Mouse (Mus musculus) bone marrow, adult 2 months (tissue): Measurements from ENCODE around the gene Ankrd63.

Experiments
- CTCF ChIP-seq: fragments of 200-500 bp; IDR thresholded peaks from 2 replicates; pipeline ENCODE4 v1.5.1; 2011; ENCODE audit warnings: low read length, control low read depth; ENCODE audit not compliant: control insufficient read depth, insufficient read depth
- POLR2A ChIP-seq: fragments of 200-500 bp; IDR thresholded peaks from 2 replicates; pipeline ENCODE4 v1.6.1; 2011; ENCODE audit warnings: low read depth, mild to moderate bottlenecking, control low read depth, low read length, borderline replicate concordance; ENCODE audit not compliant: control insufficient read depth

DNA sequence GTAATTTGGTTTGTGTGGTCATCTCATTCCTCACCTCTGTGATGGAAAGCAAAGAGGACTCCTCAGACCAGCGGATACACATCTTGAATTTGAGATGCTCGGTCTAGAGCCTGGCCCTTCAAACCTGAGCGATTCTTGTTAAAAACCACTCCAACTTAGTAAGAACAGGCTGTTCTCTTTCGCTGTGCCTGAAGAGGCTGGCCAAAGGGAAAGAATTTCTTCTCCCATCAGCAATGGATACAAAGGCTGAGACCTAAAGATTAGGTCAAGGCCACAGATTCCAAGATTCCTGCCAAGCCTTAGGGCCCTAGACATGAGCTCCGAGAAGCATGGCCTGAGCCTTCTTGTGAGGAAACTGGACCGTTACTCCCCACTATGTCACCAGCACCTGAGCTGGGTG is 22.8 kb downstream of the Ankrd63 start:
- TF ChIP-seq POLR2A (no peak), CTCF (no peak)
